Mouse (Mus musculus) thymus, adult 2 months (tissue): Measurements from ENCODE around the gene Tnnt2.

Experiments
- CTCF ChIP-seq: fragments of 200-500 bp; IDR thresholded peaks from 2 replicates; pipeline ENCODE4 v1.5.1; 2012; ENCODE audit warnings: mild to moderate bottlenecking, control low read depth, low read length, moderate library complexity, borderline replicate concordance; ENCODE audit not compliant: control insufficient read depth, poor library complexity, insufficient read depth; ENCODE audit errors: extremely low read depth
- POLR2A ChIP-seq: fragments of 200-500 bp; IDR thresholded peaks from 2 replicates; pipeline ENCODE4 v1.6.1; 2012; ENCODE audit warnings: mild to moderate bottlenecking, low read length, control low read depth, moderate library complexity; ENCODE audit not compliant: control insufficient read depth, poor library complexity, insufficient read depth; ENCODE audit errors: extremely low read depth

- TF ChIP-seq CTCF (no peak), POLR2A (no peak)
Measured at GRCm38 (mm10) chr1:135847611-135848351, 11.6 kb downstream of the Tnnt2 start.
